Mouse (Mus musculus) cerebellum, adult 2 months (tissue): ENCODE measurements around the gene Ell2. TPM values are rescaled to one million over a fixed set of nuclear protein-coding genes. Genes with fewer than 3 reads are reported as not detected.

Source experiments
- DNase-seq, 2 experiments: peaks; one replicate each; pipeline ENCODE4 v3.0.0; 2021
- H3K27ac ChIP-seq: fragments of 200-500 bp; 2 replicates; pipeline ENCODE4 v1.5.1; 2012; ENCODE audit warnings: low read length, control low read depth, inconsistent platforms; ENCODE audit not compliant: insufficient read depth
- H3K27me3 ChIP-seq: fragments of 200-500 bp; 2 replicates; pipeline ENCODE4 v1.6.1; 2012; ENCODE audit warnings: inconsistent platforms, mild to moderate bottlenecking, low read length, moderate library complexity; ENCODE audit not compliant: control insufficient read depth, insufficient read depth
- H3K4me1 ChIP-seq: fragments of 200-500 bp; 2 replicates; pipeline ENCODE4 v1.6.1; 2011; ENCODE audit warnings: low read length; ENCODE audit not compliant: control insufficient read depth, insufficient read depth
- H3K4me3 ChIP-seq: fragments of 200-500 bp; replicated peaks from 2 replicates; pipeline ENCODE3; 2011; ENCODE audit warnings: mild to moderate bottlenecking, low read depth, low read length, control low read depth; ENCODE audit not compliant: insufficient read depth
- CTCF ChIP-seq: fragments of 200-500 bp; IDR thresholded peaks from 2 replicates; pipeline ENCODE4 v1.5.1; 2011; ENCODE audit warnings: low read depth, mild to moderate bottlenecking, control low read depth, low read length, moderate library complexity, borderline replicate concordance; ENCODE audit not compliant: insufficient read depth
- POLR2A ChIP-seq: fragments of 200-500 bp; IDR thresholded peaks from 2 replicates; pipeline ENCODE4 v1.6.1; 2011; ENCODE audit warnings: low read length, control low read depth, borderline replicate concordance; ENCODE audit not compliant: insufficient read depth
- WGBS: fragments of 180-500 bp; shearing (Covaris S2); methylation state at CpG from one replicate; pipeline ENCODE4 v1.1.7; 2018; 5-methylcytosine and 5-hydroxymethylcytosine counted together
- polyA plus RNA-seq: library from polyadenylated mRNA; depleted of rRNA; stranded (reverse); fragments of >200 nt; gene quantifications from 2 replicates; pipeline ENCODE4 v1.2.3, GENCODE M21; 2012

The Ell2 gene
- polyA plus RNA-seq, 1 experiment: 8.2 TPM

DNA sequence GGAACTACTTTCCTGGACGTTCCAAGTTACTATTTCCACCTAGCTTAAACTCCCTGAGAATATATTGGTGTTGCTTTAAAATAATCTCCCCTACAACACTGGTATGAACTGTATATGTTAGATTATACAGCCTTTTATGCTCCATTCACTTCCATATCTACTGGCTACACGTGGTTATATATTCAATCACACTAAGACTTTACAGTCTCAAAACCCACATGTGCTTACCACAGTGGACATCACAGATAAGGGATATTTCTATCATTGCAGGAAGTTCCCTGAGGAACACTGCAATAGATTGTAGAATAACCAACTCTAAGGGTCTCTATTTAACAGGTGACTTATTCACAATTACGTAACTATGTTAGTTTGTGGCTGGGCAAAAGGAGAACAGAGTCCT is 40.7 kb downstream of the Ell2 start:
- WGBS: 92% methylated on average over 3 of the region's 3 CpGs
- no peak for DNase-seq
- H3K27ac ChIP-seq: no peak overlapping the region

GRCm38 (mm10) chr13:75748685-75749084 is 42.1 kb downstream of the Ell2 start:
- DNase-seq: no peak
- H3K4me3 ChIP-seq: no peak overlapping the region
- WGBS: 91% methylated on average over 7 of the region's 7 CpGs
- peaks cover 3% of the 10 kb centered on the region; the same call in 1 of the 2 replicates for H3K4me1 ChIP-seq
- H3K27me3 ChIP-seq: no peaks in the 10 kb centered on the region
- H3K27ac ChIP-seq: no peak overlapping the region
- no peak for TF ChIP-seq CTCF
- no peak for TF ChIP-seq POLR2A

More for the DNA sequence above, 40.7 kb downstream of the Ell2 start:
- Histone ChIP-seq H3K4me1 (no peaks in the 10 kb centered on the region), H3K27me3 (no peaks in the 10 kb centered on the region), H3K4me3 (no peak overlapping the region)
- TF ChIP-seq CTCF (no peak), POLR2A (no peak)

- H3K4me1 ChIP-seq: peaks cover 3% of the 10 kb centered on the region; the same call in 1 of the 2 replicates
- TF ChIP-seq CTCF: no peak
- H3K4me3 ChIP-seq: no peak overlapping the region
- H3K27ac ChIP-seq: no peak overlapping the region
- DNase-seq: no peak
- 87% methylated on average over 2 of the region's 2 CpGs for WGBS
- no peaks in the 10 kb centered on the region for H3K27me3 ChIP-seq
Measured at GRCm38 (mm10) chr13:75750785-75751184, 44.2 kb downstream of the Ell2 start.

- no peak overlapping the region for H3K27ac ChIP-seq
- WGBS: 51% methylated on average over 5 of the region's 5 CpGs
- peak; percentile 73 for DNase-seq
- peaks cover 3% of the 10 kb centered on the region; the same call in 1 of the 2 replicates for H3K4me1 ChIP-seq
- H3K27me3 ChIP-seq: no peaks in the 10 kb centered on the region
- no peak overlapping the region for H3K4me3 ChIP-seq
- no peak for TF ChIP-seq CTCF
- no peak for TF ChIP-seq POLR2A
Measured at GRCm38 (mm10) chr13:75752216-75752938, 45.8 kb downstream of the Ell2 start.

DNA sequence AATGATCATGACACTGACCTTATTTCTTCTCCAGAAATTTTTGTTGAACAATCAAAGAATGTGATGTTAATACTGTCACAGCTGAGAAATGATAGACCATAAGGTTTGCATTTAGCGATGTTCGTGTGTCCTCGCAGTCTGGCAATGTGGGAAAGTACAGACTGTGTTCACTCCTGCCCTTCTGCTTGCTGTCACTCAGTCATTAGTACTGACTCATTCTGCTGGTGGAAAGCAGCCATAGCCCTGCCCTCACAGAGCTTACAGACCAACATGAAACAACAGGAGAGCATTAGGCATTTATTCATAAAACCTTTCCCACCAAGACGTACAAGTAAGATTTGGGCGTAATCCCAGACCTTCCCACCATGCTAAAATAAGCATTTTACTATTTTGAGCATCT is 47.8 kb downstream of the Ell2 start:
- 65% methylated on average over 5 of the region's 5 CpGs for WGBS
- no peaks in the 10 kb centered on the region for H3K27me3 ChIP-seq
- H3K4me3 ChIP-seq: no peak overlapping the region
- H3K27ac ChIP-seq: no peak overlapping the region
- DNase-seq: peak in 1 of 2 experiments; percentile 5
- H3K4me1 ChIP-seq: peaks cover 3% of the 10 kb centered on the region; the same call in 1 of the 2 replicates
- no peak for TF ChIP-seq CTCF
- TF ChIP-seq POLR2A: no peak

- DNase-seq: no peak
- H3K4me1 ChIP-seq: no peaks in the 10 kb centered on the region
- TF ChIP-seq POLR2A: no peak
- TF ChIP-seq CTCF: no peak
- WGBS: 93% methylated on average over 4 of the region's 4 CpGs
- H3K27ac ChIP-seq: no peak overlapping the region
- H3K27me3 ChIP-seq: no peaks in the 10 kb centered on the region
- H3K4me3 ChIP-seq: no peak overlapping the region
Measured at GRCm38 (mm10) chr13:75760859-75761548, 54.4 kb downstream of the Ell2 start.

- Histone ChIP-seq H3K4me3 (no peak overlapping the region), H3K4me1 (no peaks in the 10 kb centered on the region), H3K27ac (no peak overlapping the region), H3K27me3 (no peaks in the 10 kb centered on the region)
- 92% methylated on average over 4 of the region's 4 CpGs for WGBS
- TF ChIP-seq CTCF (no peak), POLR2A (no peak)
- no peak for DNase-seq
Measured at GRCm38 (mm10) chr13:75762759-75763158, 56.2 kb downstream of the Ell2 start.

DNA sequence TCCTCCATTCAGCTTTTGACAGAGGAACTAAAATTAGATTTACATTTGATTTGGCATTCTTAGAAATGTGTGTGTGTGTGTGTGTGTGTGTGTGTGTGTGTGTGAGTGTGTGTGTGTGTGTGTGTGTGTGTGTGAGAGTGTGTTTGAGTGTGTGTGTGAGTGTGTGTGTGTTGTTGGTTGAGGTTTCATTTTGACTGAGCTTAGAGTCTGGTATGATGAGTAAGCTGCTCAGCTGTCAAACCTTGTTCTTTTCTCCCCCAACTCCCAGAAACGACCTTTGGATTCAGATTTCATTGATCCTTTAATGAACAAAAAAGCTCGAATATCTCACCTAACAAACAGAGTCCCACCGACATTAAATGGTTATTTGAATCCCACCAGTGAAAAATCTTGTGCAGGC is 56.7 kb downstream of the Ell2 start:
- H3K27me3 ChIP-seq: no peaks in the 10 kb centered on the region
- no peak overlapping the region for H3K27ac ChIP-seq
- 56% methylated on average over 3 of the region's 3 CpGs for WGBS
- H3K4me1 ChIP-seq: no peaks in the 10 kb centered on the region
- no peak overlapping the region for H3K4me3 ChIP-seq
- no peak for DNase-seq
- TF ChIP-seq CTCF (no peak), POLR2A (no peak)
